Mouse (Mus musculus) right cerebral cortex, postnatal 4 days (tissue): ENCODE data around the gene Ccnl2.

Experiments
- DNase-seq: peaks from one replicate; pipeline ENCODE4 v3.0.0-alpha.2; 2022

Gene Ccnl2

DNA sequence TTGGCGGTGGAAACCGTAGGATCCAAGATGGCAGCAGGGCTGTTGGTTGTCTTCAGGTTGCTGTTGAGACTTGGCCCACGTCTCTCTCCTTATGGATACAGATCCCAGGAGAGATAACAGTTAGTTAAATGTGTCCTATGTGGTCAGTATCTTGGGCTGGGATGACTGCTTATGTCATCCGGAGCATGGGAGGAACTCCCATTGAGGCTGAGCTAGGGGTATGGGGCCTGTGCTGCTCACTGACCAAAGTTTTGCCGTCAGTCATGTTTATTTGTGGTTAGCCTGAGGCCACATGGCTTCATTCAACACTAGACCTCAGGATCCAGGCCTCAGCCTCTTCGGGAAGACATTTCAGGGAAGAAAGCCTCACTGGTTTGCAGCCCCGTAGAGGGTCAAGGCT lies 59.1 kb downstream of the Ccnl2 start:
- DNase-seq, result no peak
